Mouse (Mus musculus) CD8-positive naive resting alpha-beta T cell, adult 2 months (primary cell): ENCODE measurements around the gene Slco3a1.

Experiments used
- DNase-seq, 2 experiments: peaks; one replicate each; pipeline ENCODE4 v3.0.0; 2022; ENCODE audit warnings: low read depth in 2 of 2, low spot score in 2 of 2

Gene Slco3a1

GRCm38 (mm10) chr7:74313279-74314105 lies 241.1 kb downstream of the Slco3a1 start:
- DNase-seq = no peak

GRCm38 (mm10) chr7:74311536-74311935 lies 243.0 kb downstream of the Slco3a1 start:
- no peak for DNase-seq

GRCm38 (mm10) chr7:74303611-74304300 lies 250.8 kb downstream of the Slco3a1 start:
- DNase-seq = no peak

- DNase-seq = no peak
These were observed 251.5 kb downstream of the Slco3a1 start for GRCm38 (mm10) chr7:74303081-74303480.

GRCm38 (mm10) chr7:74286531-74286930 lies 268.0 kb downstream of the Slco3a1 start:
- no peak for DNase-seq

- no peak for DNase-seq
These were observed 274.2 kb downstream of the Slco3a1 start for GRCm38 (mm10) chr7:74280371-74280770.

GRCm38 (mm10) chr7:74279356-74279755 lies 275.2 kb downstream of the Slco3a1 start:
- no peak for DNase-seq

GRCm38 (mm10) chr7:74270089-74270394 lies 284.5 kb downstream of the Slco3a1 start:
- DNase-seq = no peak

- no peak for DNase-seq
These were observed 285.1 kb downstream of the Slco3a1 start for GRCm38 (mm10) chr7:74269283-74270088.

- DNase-seq = no peak
These were observed 287.9 kb downstream of the Slco3a1 start for GRCm38 (mm10) chr7:74266511-74267168.

- no peak for DNase-seq
These were observed 298.3 kb downstream of the Slco3a1 start for GRCm38 (mm10) chr7:74256291-74256690.

GRCm38 (mm10) chr7:74252066-74252465 lies 302.5 kb downstream of the Slco3a1 start:
- no peak for DNase-seq

- DNase-seq = no peak
These were observed 313.3 kb downstream of the Slco3a1 start for GRCm38 (mm10) chr7:74241236-74241635.

GRCm38 (mm10) chr7:74240459-74241172 lies 314.0 kb downstream of the Slco3a1 start:
- no peak for DNase-seq
